Mouse (Mus musculus) testis, postnatal 10 days (tissue): ENCODE measurements around the gene Rer1.
A peak's percentile ranks its signal among the peaks of the same experiment; 100 is the strongest.

Source experiments
- DNase-seq: peaks from one replicate; pipeline ENCODE4 v3.0.0; 2021; ENCODE audit warnings: low spot score

Gene Rer1

GRCm38 (mm10) chr4:155075137-155075536, 11.0 kb downstream of the Rer1 start:
- no peak for DNase-seq

GRCm38 (mm10) chr4:155074418-155074817, 11.8 kb downstream of the Rer1 start:
- DNase-seq: no peak

GRCm38 (mm10) chr4:155070921-155071320, 15.3 kb downstream of the Rer1 start:
- DNase-seq: no peak

GRCm38 (mm10) chr4:155070199-155070598, 16.0 kb downstream of the Rer1 start:
- DNase-seq: no peak

- DNase-seq: peak; percentile 53
These were observed 17.0 kb downstream of the Rer1 start for GRCm38 (mm10) chr4:155069191-155069590.

GRCm38 (mm10) chr4:155068357-155068972, 17.7 kb downstream of the Rer1 start:
- no peak for DNase-seq

GRCm38 (mm10) chr4:155066834-155067522, 19.2 kb downstream of the Rer1 start, which contains the start of gene Pex10:
Gene Pex10, plus strand, starts transcription at chr4:155067016.
- peak; percentile 99 for DNase-seq

- DNase-seq: peak; percentile 90
These were observed 20.0 kb downstream of the Rer1 start for GRCm38 (mm10) chr4:155065970-155066833.

GRCm38 (mm10) chr4:155064474-155064873, 21.7 kb downstream of the Rer1 start:
- DNase-seq: no peak

- DNase-seq: no peak
These were observed 22.3 kb downstream of the Rer1 start for GRCm38 (mm10) chr4:155063895-155064294.

GRCm38 (mm10) chr4:155058325-155058724, 27.9 kb downstream of the Rer1 start:
- DNase-seq: no peak

GRCm38 (mm10) chr4:155056724-155057123, 29.5 kb downstream of the Rer1 start, which contains the start of gene Plch2:
Gene Plch2, minus strand, starts transcription at chr4:155056784.
- DNase-seq: no peak

GRCm38 (mm10) chr4:155050116-155050515, 36.1 kb downstream of the Rer1 start:
- no peak for DNase-seq

- no peak for DNase-seq
These were observed 39.5 kb downstream of the Rer1 start for GRCm38 (mm10) chr4:155046636-155047035.

- DNase-seq: no peak
These were observed 42.9 kb downstream of the Rer1 start for GRCm38 (mm10) chr4:155043289-155043625.

- DNase-seq: no peak
These were observed 43.4 kb downstream of the Rer1 start for GRCm38 (mm10) chr4:155042606-155043288.

- no peak for DNase-seq
These were observed 45.5 kb downstream of the Rer1 start for GRCm38 (mm10) chr4:155040696-155041095.

- DNase-seq: no peak
These were observed 46.0 kb downstream of the Rer1 start for GRCm38 (mm10) chr4:155040197-155040596.

GRCm38 (mm10) chr4:155034787-155035186, 51.4 kb downstream of the Rer1 start:
- no peak for DNase-seq

GRCm38 (mm10) chr4:155034202-155034601, 52.0 kb downstream of the Rer1 start:
- no peak for DNase-seq

GRCm38 (mm10) chr4:155033115-155033514, 53.1 kb downstream of the Rer1 start:
- DNase-seq: no peak
